Mouse (Mus musculus) embryonic fibroblast, embryonic 13.5 days (primary cell): ENCODE data around the gene Tgfa. TPM values are rescaled to one million over a fixed set of nuclear protein-coding genes. Genes with fewer than 3 reads are reported as not detected.

Experiments
- H3K27ac ChIP-seq: 2 replicates; pipeline ENCODE4 v1.5.1; 2012; ENCODE audit warnings: low read length, control low read depth, inconsistent platforms; ENCODE audit not compliant: insufficient read depth
- H3K4me1 ChIP-seq: 2 replicates; pipeline ENCODE4 v1.6.1; 2011; ENCODE audit warnings: low read length; ENCODE audit not compliant: control insufficient read depth, insufficient read depth
- H3K4me3 ChIP-seq: 2 replicates; pipeline ENCODE4 v1.5.1; 2011; ENCODE audit warnings: mild to moderate bottlenecking, control low read depth, low read length; ENCODE audit not compliant: insufficient read depth
- CTCF ChIP-seq: IDR thresholded peaks from 2 replicates; pipeline ENCODE4 v1.5.1; 2011; ENCODE audit warnings: mild to moderate bottlenecking, control low read depth, low read length, moderate library complexity, borderline replicate concordance; ENCODE audit not compliant: insufficient read depth
- POLR2A ChIP-seq: IDR thresholded peaks from 2 replicates; pipeline ENCODE4 v1.6.1; 2011; ENCODE audit warnings: low read depth, mild to moderate bottlenecking, control low read depth, low read length, moderate library complexity
- polyA plus RNA-seq: library from polyadenylated mRNA; stranded (reverse); fragments of >200 nt; gene quantifications from 2 replicates; pipeline ENCODE4 v1.2.4, GENCODE M21; 2011; ENCODE audit warnings: low read depth; ENCODE audit not compliant: missing spikeins, insufficient read length

Tgfa gene
- polyA plus RNA-seq, 1 experiment, result 0.42 TPM

- Histone ChIP-seq H3K4me3 (no peak overlapping the region), H3K27ac (no peak overlapping the region), H3K4me1 (no peaks in the 10 kb centered on the region)
- TF ChIP-seq POLR2A, result no peak
- no peak for TF ChIP-seq CTCF
Observed at GRCm38 (mm10) chr6:86276816-86277215, 81.8 kb downstream of the Tgfa start.

- H3K27ac ChIP-seq, result no peak overlapping the region
- TF ChIP-seq CTCF (no peak), POLR2A (no peak)
- H3K4me1 ChIP-seq, result no peaks in the 10 kb centered on the region
- H3K4me3 ChIP-seq, result no peak overlapping the region
Observed at GRCm38 (mm10) chr6:86277620-86278019, 82.6 kb downstream of the Tgfa start.

GRCm38 (mm10) chr6:86281573-86282210, 86.7 kb downstream of the Tgfa start:
- Histone ChIP-seq H3K4me3 (no peak overlapping the region), H3K4me1 (no peaks in the 10 kb centered on the region), H3K27ac (no peak overlapping the region)
- TF ChIP-seq POLR2A (no peak), CTCF (no peak)

- TF ChIP-seq CTCF (no peak), POLR2A (no peak)
- H3K4me1 ChIP-seq, result no peaks in the 10 kb centered on the region
- no peak overlapping the region for H3K4me3 ChIP-seq
- H3K27ac ChIP-seq, result no peak overlapping the region
Observed at GRCm38 (mm10) chr6:86293301-86293700, 98.3 kb downstream of the Tgfa start.

GRCm38 (mm10) chr6:86295451-86295850, 100.4 kb downstream of the Tgfa start:
- Histone ChIP-seq H3K4me1 (no peaks in the 10 kb centered on the region), H3K27ac (no peak overlapping the region), H3K4me3 (no peak overlapping the region)
- no peak for TF ChIP-seq CTCF
- no peak for TF ChIP-seq POLR2A

- H3K27ac ChIP-seq, result no peak overlapping the region
- no peak overlapping the region for H3K4me3 ChIP-seq
- TF ChIP-seq POLR2A (no peak), CTCF (no peak)
- no peaks in the 10 kb centered on the region for H3K4me1 ChIP-seq
Observed at GRCm38 (mm10) chr6:86296126-86296525, 101.1 kb downstream of the Tgfa start.

- Histone ChIP-seq H3K27ac (no peak overlapping the region), H3K4me1 (no peaks in the 10 kb centered on the region), H3K4me3 (no peak overlapping the region)
- TF ChIP-seq POLR2A (no peak), CTCF (no peak)
Observed at GRCm38 (mm10) chr6:86296938-86297337, 101.9 kb downstream of the Tgfa start.

GRCm38 (mm10) chr6:86298961-86299360, 103.9 kb downstream of the Tgfa start:
- TF ChIP-seq CTCF (no peak), POLR2A (no peak)
- Histone ChIP-seq H3K4me3 (no peak overlapping the region), H3K27ac (no peak overlapping the region), H3K4me1 (no peaks in the 10 kb centered on the region)

GRCm38 (mm10) chr6:86299381-86299780, 104.4 kb downstream of the Tgfa start:
- no peaks in the 10 kb centered on the region for H3K4me1 ChIP-seq

GRCm38 (mm10) chr6:86305680-86306079, 110.7 kb downstream of the Tgfa start:
- Histone ChIP-seq H3K4me1 (no peaks in the 10 kb centered on the region), H3K4me3 (no peak overlapping the region), H3K27ac (no peak overlapping the region)
- TF ChIP-seq CTCF (no peak), POLR2A (no peak)

More at GRCm38 (mm10) chr6:86299381-86299780, 104.4 kb downstream of the Tgfa start:
- Histone ChIP-seq H3K4me3 (no peak overlapping the region), H3K27ac (no peak overlapping the region)
- no peak for TF ChIP-seq POLR2A
